Mouse (Mus musculus) liver, embryonic 14.5 days (tissue): ENCODE measurements around the gene Chrm4. TPM values are rescaled to one million over a fixed set of nuclear protein-coding genes. Genes with fewer than 3 reads are reported as not detected.
A peak's percentile ranks its signal among the peaks of the same experiment; 100 is the strongest.

ENCODE experiments used
- ATAC-seq: fragments of 200-750 bp; cut with Nextera tagmentation; 2 replicates; pipeline ENCODE4 v1.8.0; 2017; ENCODE audit warnings: moderate number of reproducible peaks, mild to moderate bottlenecking, moderate library complexity; ENCODE audit not compliant: insufficient read depth
- DNase-seq, 3 experiments: peaks; one replicate each; pipeline ENCODE4 v3.0.0-alpha.2; 2012 to 2013; ENCODE audit warnings: low read depth in 3 of 3, low spot score in 3 of 3
- H3K27ac ChIP-seq: fragments of 300-500 bp; sonication (generic); 2 replicates; pipeline ENCODE4 v1.5.1; 2014; ENCODE audit warnings: moderate library complexity, mild to moderate bottlenecking, control low read depth, inconsistent platforms
- H3K27me3 ChIP-seq: fragments of 300-500 bp; sonication (generic); 2 replicates; pipeline ENCODE4 v1.6.1; 2014; ENCODE audit warnings: mild to moderate bottlenecking, low read length, moderate library complexity; ENCODE audit not compliant: control insufficient read depth, insufficient read depth
- H3K36me3 ChIP-seq: fragments of 300-500 bp; sonication (generic); replicated peaks from 2 replicates; pipeline ENCODE4 v1.6.1; 2014; ENCODE audit warnings: low read depth; ENCODE audit not compliant: control insufficient read depth, insufficient read depth
- H3K4me1 ChIP-seq, 2 experiments: fragments of 200-500 bp in 1 of 2; fragments of 300-500 bp in 1 of 2; sonication (generic) in 1 of 2; replicated peaks; 2 replicates each; pipeline ENCODE4 v1.6.1; 2012 to 2014; ENCODE audit warnings: antibody characterized with exemption in 1 of 2, inconsistent platforms in 1 of 2, low read length in 1 of 2; ENCODE audit not compliant: control insufficient read depth in 2 of 2, insufficient read depth in 2 of 2
- H3K4me2 ChIP-seq: fragments of 300-500 bp; sonication (generic); 2 replicates; pipeline ENCODE4 v1.6.1; 2014; ENCODE audit warnings: low read depth, mild to moderate bottlenecking, control low read depth, moderate library complexity
- H3K4me3 ChIP-seq, 2 experiments: fragments of 200-500 bp in 1 of 2; fragments of 300-500 bp in 1 of 2; sonication (generic) in 1 of 2; 2 replicates each; pipeline ENCODE4 v1.5.1; 2012 to 2014; ENCODE audit warnings: low read depth in 2 of 2, low read length in 2 of 2, mild to moderate bottlenecking in 2 of 2, control low read depth in 1 of 2, inconsistent platforms in 1 of 2, moderate library complexity in 1 of 2; ENCODE audit not compliant: insufficient read depth in 1 of 2
- H3K9ac ChIP-seq: fragments of 300-500 bp; sonication (generic); replicated peaks from 2 replicates; pipeline ENCODE4 v1.6.1; 2014; ENCODE audit warnings: mild to moderate bottlenecking, control low read depth, moderate library complexity
- H3K9me3 ChIP-seq: fragments of 300-500 bp; sonication (generic); 2 replicates; pipeline ENCODE4 v1.6.1; 2016; ENCODE audit warnings: low read length, mixed read lengths; ENCODE audit not compliant: control insufficient read depth
- CTCF ChIP-seq: IDR thresholded peaks from 2 replicates; pipeline ENCODE4 v1.5.1; 2016; ENCODE audit warnings: antibody characterized with exemption, low read depth, control low read depth
- EP300 ChIP-seq: IDR thresholded peaks from 2 replicates; pipeline ENCODE4 v1.6.1; 2016; ENCODE audit warnings: antibody characterized with exemption, low read depth
- WGBS: fragments of 180-500 bp; shearing (Covaris S2); extraction: QIAGEN DNeasy Blood & Tissue Kit; methylation state at CpG from one replicate; pipeline ENCODE4 v1.1.7; 2014; ENCODE audit not compliant: insufficient replicate concordance; 5-methylcytosine and 5-hydroxymethylcytosine counted together
- polyA plus RNA-seq, 2 experiments: library from polyadenylated mRNA; depleted of rRNA in 1 of 2; stranded (reverse) in 1 of 2; unstranded in 1 of 2; fragments of >200 nt; fragmentation: Nextera tagmentation in 1 of 2; extraction: Ambion mirVana in 1 of 2; gene quantifications; 2 replicates each; pipeline versions ENCODE4 v1.2.1 to v1.2.3; 2012 to 2014

The Chrm4 gene
- polyA plus RNA-seq, 2 experiments: 0.06 TPM; not detected in 1

DNA sequence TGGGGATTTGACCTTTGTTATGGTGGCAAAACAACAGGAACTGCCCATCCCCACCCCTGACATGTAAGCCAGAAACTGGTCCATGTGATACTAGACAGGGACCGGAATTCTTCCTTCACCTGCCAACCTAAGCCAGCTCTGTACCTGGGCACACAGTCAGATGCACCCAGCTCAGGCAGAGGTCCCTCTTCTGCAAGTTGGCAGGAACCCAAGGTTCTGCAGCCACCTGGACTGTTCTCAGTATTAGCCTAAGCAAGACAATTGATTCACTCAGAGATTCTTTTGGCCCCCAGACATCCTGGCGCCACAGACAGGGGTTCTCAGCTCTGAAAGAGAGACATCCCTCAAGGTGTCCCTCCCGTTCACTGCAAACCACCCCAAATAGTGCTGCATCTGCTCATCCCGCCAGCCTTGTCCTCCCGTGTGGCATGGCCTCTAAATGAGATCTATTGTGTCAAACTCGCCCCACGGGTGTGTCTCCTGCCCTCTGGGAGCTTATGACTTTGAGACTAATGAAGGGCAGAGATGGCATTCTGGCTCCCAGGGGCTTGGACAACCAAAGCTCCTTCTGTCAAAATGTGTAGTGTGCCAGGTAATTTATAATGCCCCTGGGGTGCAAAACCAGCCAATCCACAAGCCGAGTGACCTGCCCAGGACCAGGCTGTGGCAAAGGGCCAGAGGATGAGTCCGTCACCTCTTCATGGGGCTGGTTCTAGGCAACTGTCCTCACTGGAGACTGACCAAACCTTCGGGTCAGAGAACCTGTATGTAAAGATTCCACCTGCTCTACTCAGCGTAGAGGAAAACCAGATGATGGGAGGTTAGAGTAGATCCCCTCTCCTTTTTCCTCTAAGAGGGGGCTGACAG lies 32.7 kb downstream of the Chrm4 start:
- Histone ChIP-seq H3K4me3 (no peak overlapping the region), H3K36me3 (peaks cover 3% of the 10 kb centered on the region; the same call in 1 of the 2 replicates), H3K9ac (no peak overlapping the region; the same call in 1 of the 2 replicates), H3K4me2 (no peak overlapping the region), H3K4me1 (peaks cover 45 to 74% of the 10 kb centered on the region in 2 experiments), H3K27me3 (no peaks in the 10 kb centered on the region; the same call in 1 of the 2 replicates), H3K27ac (no peak overlapping the region), H3K9me3 (no peaks in the 10 kb centered on the region)
- ATAC-seq (no peak), DNase-seq (no peak)
- no peak for TF ChIP-seq EP300
- TF ChIP-seq CTCF: no peak
- 69% methylated on average over 11 of the region's 11 CpGs for WGBS

DNA sequence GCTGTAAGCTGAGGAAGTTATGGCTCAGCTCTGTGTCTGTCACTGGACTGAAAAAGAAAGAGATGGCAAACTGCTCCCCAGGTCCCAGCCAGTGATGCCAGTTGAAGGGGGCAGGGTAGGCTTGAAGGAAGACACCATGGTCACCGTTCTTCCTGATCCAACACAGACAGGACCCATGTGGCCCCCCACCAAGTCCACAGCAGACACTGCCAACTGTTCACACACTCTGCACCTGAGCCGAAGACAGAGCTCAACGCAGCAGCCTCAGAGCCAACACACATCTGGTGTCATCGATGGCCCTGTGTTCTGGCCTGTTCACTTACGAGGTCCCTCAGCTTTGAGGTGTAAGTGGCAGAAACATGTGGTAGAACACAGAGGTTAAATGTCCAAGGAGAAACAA lies 33.4 kb downstream of the Chrm4 start:
- TF ChIP-seq CTCF (no peak), EP300 (no peak)
- no peak overlapping the region for H3K4me2 ChIP-seq
- H3K9me3 ChIP-seq: no peaks in the 10 kb centered on the region
- peaks cover 5% of the 10 kb centered on the region for H3K27me3 ChIP-seq
- H3K27ac ChIP-seq: no peak overlapping the region
- ATAC-seq: no peak
- H3K4me1 ChIP-seq: peaks cover 43 to 68% of the 10 kb centered on the region in 2 experiments
- no peak for DNase-seq
- H3K36me3 ChIP-seq: peaks cover 3% of the 10 kb centered on the region; the same call in 1 of the 2 replicates
- 88% methylated on average over 5 of the region's 5 CpGs for WGBS
- H3K9ac ChIP-seq: no peak overlapping the region
- H3K4me3 ChIP-seq: no peak overlapping the region

DNA sequence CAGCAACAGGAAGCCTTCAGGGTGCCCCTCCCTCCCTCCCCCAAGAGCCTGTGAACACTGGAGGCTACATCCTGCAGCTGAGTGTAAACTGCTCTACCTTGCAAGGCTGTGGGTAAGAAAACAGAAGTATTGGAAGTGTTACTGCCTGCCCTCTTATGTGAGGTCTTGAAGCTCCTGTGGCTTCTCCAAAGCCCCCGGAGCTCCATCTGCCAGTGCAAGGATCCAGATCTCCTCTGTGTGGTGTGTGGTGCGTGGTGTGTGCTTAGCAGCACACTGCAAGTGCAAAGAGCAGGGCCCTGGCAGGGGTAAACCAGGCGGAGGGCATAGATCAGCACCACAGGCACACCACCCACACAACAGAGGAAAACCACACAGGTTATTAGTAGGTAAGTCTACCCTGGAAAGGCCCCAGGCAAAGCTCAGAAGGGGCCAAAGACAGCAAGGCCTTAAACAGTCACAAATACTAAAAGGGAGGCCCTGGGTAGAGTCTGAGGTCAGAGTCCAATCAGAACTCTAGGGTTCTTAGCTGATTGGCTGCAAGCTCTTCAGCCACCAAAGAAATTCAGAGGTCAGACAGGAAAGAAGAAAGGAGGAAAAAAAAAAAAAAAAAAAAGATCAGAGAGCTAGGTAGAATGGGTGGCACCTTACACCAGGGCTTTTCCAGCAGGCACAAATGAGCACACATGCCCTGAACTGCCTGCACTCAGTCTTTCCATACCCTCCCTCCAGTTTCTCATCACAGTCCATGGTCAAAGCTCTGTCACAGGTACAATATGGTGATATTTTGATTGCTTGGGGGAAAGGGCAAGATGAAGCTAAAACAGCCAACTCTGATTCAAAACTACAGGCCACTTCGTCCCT lies 35.1 kb downstream of the Chrm4 start:
- H3K4me2 ChIP-seq: peak overlapping the region; percentile 86
- ATAC-seq (no peak), DNase-seq (no peak)
- peaks cover 30 to 56% of the 10 kb centered on the region in 2 experiments for H3K4me1 ChIP-seq
- peaks cover 3% of the 10 kb centered on the region; the same call in 1 of the 2 replicates for H3K36me3 ChIP-seq
- peak overlapping the region; percentile 76 for H3K9ac ChIP-seq
- no peak for TF ChIP-seq EP300
- TF ChIP-seq CTCF: no peak
- 18% methylated on average over 4 of the region's 4 CpGs for WGBS
- H3K9me3 ChIP-seq: no peaks in the 10 kb centered on the region
- peaks cover 8% of the 10 kb centered on the region for H3K27me3 ChIP-seq
- peak overlapping the region; percentile 68 to 73 for H3K4me3 ChIP-seq
- H3K27ac ChIP-seq: peak overlapping the region; percentile 42

- no peak for DNase-seq
- under 1% methylated on average over 39 of the region's 39 CpGs for WGBS
- no peak for TF ChIP-seq CTCF
- TF ChIP-seq EP300: no peak
Observed at GRCm38 (mm10) chr2:91962864-91963401, 35.9 kb downstream of the Chrm4 start.

More at GRCm38 (mm10) chr2:91962864-91963401, 35.9 kb downstream of the Chrm4 start:
- Histone ChIP-seq H3K4me3 (peak overlapping the region; percentile 68 to 73), H3K27ac (peak overlapping the region; percentile 24; the same call in 1 of the 2 replicates), H3K36me3 (peaks cover 3% of the 10 kb centered on the region; the same call in 1 of the 2 replicates), H3K9me3 (no peaks in the 10 kb centered on the region), H3K27me3 (peaks cover 8% of the 10 kb centered on the region), H3K4me1 (peaks cover 30 to 50% of the 10 kb centered on the region in 2 experiments), H3K9ac (peak overlapping the region; percentile 76), H3K4me2 (peak overlapping the region; percentile 86)
- peak; percentile 27 for ATAC-seq
